In the genomic region with DNA sequence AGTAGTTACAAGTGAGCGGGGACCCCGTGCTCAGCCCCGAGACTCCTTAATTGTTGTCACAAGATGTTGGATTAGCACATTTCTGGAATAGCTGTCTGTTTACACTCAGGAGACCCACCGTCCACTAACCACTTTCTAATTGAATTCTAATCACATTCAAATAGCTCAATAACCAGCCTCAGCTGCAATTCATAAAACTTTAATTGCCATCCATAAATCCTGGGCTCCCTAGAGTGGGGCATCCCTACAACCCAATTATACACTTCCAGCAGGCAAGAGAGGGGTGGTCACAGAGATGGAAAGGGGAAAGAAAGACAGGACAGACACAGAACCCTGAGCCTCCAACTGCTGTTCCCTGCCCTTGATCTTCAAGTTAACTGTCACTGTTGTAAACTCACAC, we compare ENCODE assay signal across 24 mouse cellular contexts. TPM values are rescaled to one million over a fixed set of nuclear protein-coding genes. Genes with fewer than 3 reads are reported as not detected.
A peak's percentile ranks its signal among the peaks of the same experiment; 100 is the strongest.
DNase-seq lines count a peak whose midpoint lies in the region; ATAC-seq lines count a peak whose summit lies in the region.
"Had no signal": no experiment of that assay in that cellular context is flagged by ENCODE, and none has a peak within 500 bp of the region (broad histone marks: within the 10 kb centered on the region; RNA-seq: fewer than 3 reads in every experiment).

No protein-coding gene starts in this region.

- no peak for ATAC-seq in midbrain, embryonic 13.5 days
- ATAC-seq in limb, embryonic 11.5 days (ENCODE audit: insufficient number of reproducible peaks, low FRiP score, low TSS enrichment, low read depth) = no peak
- 0 out of 2 replicates have a peak, but pooled peaks have one; percentile 9 for ATAC-seq in neural tube, embryonic 15.5 days (ENCODE audit: low FRiP score)
- ATAC-seq: forebrain, embryonic 14.5 days; inflammation-experienced regulatory T-cells, adult 6 months; intestine, postnatal 0 days had no signal

- peaks cover 57% of the 10 kb centered on the region for H3K4me1 ChIP-seq in midbrain, embryonic 10.5 days
- H3K4me1 ChIP-seq in midbrain, embryonic 13.5 days (replicated peaks) = peaks cover 49% of the 10 kb centered on the region
- peaks cover 24% of the 10 kb centered on the region for H3K4me1 ChIP-seq in limb, embryonic 11.5 days (ENCODE audit: control insufficient read depth, insufficient read depth, low read length)
- peaks cover 43% of the 10 kb centered on the region for H3K4me1 ChIP-seq in neural tube, embryonic 15.5 days

- peaks cover 100% of the 10 kb centered on the region for H3K27me3 ChIP-seq in midbrain, embryonic 10.5 days (ENCODE audit: low read depth, poor library complexity, severe bottlenecking)
- peaks cover 99% of the 10 kb centered on the region for H3K27me3 ChIP-seq in midbrain, embryonic 13.5 days
- peaks cover 93% of the 10 kb centered on the region for H3K27me3 ChIP-seq in limb, embryonic 11.5 days (ENCODE audit: control insufficient read depth, insufficient read depth, low read length)
- H3K27me3 ChIP-seq in neural tube, embryonic 15.5 days (replicated peaks) = peaks cover 96% of the 10 kb centered on the region

- DNase-seq in heart, adult 11 months = peak; percentile 40
- no peak for DNase-seq in heart, adult 18-20 months
- DNase-seq in midbrain, embryonic 10.5 days (ENCODE audit: low spot score) = peak; percentile 26
- peak; percentile 41 for DNase-seq in limb, embryonic 11.5 days (ENCODE audit: low spot score)
- DNase-seq in adrenal gland, postnatal 25 days = no peak
- DNase-seq in spleen, postnatal 4 days (ENCODE audit: low spot score in 2 of 2) = no peak
- DNase-seq: adrenal gland, postnatal 10 days; cerebellum, adult 18-20 months; cerebellum, adult 9-11 months; cerebellum, postnatal 36 days; gastrocnemius, postnatal 36 days; heart, adult 2 months; heart, postnatal 14 days had no signal

- no peak overlapping the region for H3K27ac ChIP-seq in midbrain, embryonic 10.5 days (replicated peaks)
- H3K27ac ChIP-seq in midbrain, embryonic 13.5 days = no peak overlapping the region
- no peak overlapping the region for H3K27ac ChIP-seq in limb, embryonic 11.5 days (replicated peaks; ENCODE audit: low read depth, low read length)
- H3K27ac ChIP-seq in neural tube, embryonic 15.5 days (replicated peaks) = no peak overlapping the region
- H3K27ac ChIP-seq: embryonic facial prominence, embryonic 13.5 days; heart, adult 2 months; heart, embryonic 15.5 days had no signal

- no peaks in the 10 kb centered on the region for H3K9me3 ChIP-seq in midbrain, embryonic 10.5 days (replicated peaks)
- H3K9me3 ChIP-seq in midbrain, embryonic 13.5 days = no peaks in the 10 kb centered on the region
- no peaks in the 10 kb centered on the region for H3K9me3 ChIP-seq in limb, embryonic 11.5 days (ENCODE audit: control insufficient read depth, low read length)
- no peaks in the 10 kb centered on the region for H3K9me3 ChIP-seq in neural tube, embryonic 15.5 days (replicated peaks)
- H3K9me3 ChIP-seq: embryonic facial prominence, embryonic 13.5 days; heart, embryonic 15.5 days had no signal

- no peaks in the 10 kb centered on the region for H3K36me3 ChIP-seq in midbrain, embryonic 10.5 days
- H3K36me3 ChIP-seq in midbrain, embryonic 13.5 days = no peaks in the 10 kb centered on the region
- H3K36me3 ChIP-seq in limb, embryonic 11.5 days (ENCODE audit: control insufficient read depth, insufficient read depth, low read length) = no peaks in the 10 kb centered on the region
- H3K36me3 ChIP-seq in neural tube, embryonic 15.5 days = no peaks in the 10 kb centered on the region
- H3K36me3 ChIP-seq: embryonic facial prominence, embryonic 13.5 days; heart, embryonic 15.5 days had no signal

- H3K9ac ChIP-seq in midbrain, embryonic 13.5 days (replicated peaks) = no peak overlapping the region
- H3K9ac ChIP-seq in limb, embryonic 11.5 days (ENCODE audit: low read length) = no peak overlapping the region
- H3K9ac ChIP-seq in neural tube, embryonic 15.5 days (replicated peaks) = no peak overlapping the region
- H3K9ac ChIP-seq: embryonic facial prominence, embryonic 13.5 days; heart, embryonic 15.5 days had no signal

- H3K4me3 ChIP-seq in midbrain, embryonic 10.5 days = no peak overlapping the region
- H3K4me3 ChIP-seq in midbrain, embryonic 13.5 days (replicated peaks) = no peak overlapping the region
- H3K4me3 ChIP-seq in limb, embryonic 11.5 days (ENCODE audit: low read depth, low read length) = no peak overlapping the region
- H3K4me3 ChIP-seq in neural tube, embryonic 15.5 days (replicated peaks) = no peak overlapping the region
- H3K4me3 ChIP-seq: embryonic facial prominence, embryonic 13.5 days; heart, adult 2 months; heart, embryonic 15.5 days had no signal

- 0% methylated on average over 4 of the region's 4 CpGs for WGBS in midbrain, embryonic 10.5 days
- WGBS in midbrain, embryonic 13.5 days = 7% methylated on average over 4 of the region's 4 CpGs
- 2% methylated on average over 4 of the region's 4 CpGs for WGBS in limb, embryonic 11.5 days
- 7% methylated on average over 4 of the region's 4 CpGs for WGBS in neural tube, embryonic 15.5 days

- H3K4me2 ChIP-seq in midbrain, embryonic 13.5 days (replicated peaks) = no peak overlapping the region
- no peak overlapping the region for H3K4me2 ChIP-seq in limb, embryonic 11.5 days (ENCODE audit: low read depth, severe bottlenecking)
- H3K4me2 ChIP-seq in neural tube, embryonic 15.5 days = no peak overlapping the region
- H3K4me2 ChIP-seq: embryonic facial prominence, embryonic 13.5 days; heart, embryonic 11.5 days; heart, embryonic 15.5 days had no signal

RNA-seq across cellular contexts. Expression of a gene that starts 1.3 kb away (rescaled TPM):
- total RNA-seq in heart, adult 18-20 months (2021) = not detected
- polyA plus RNA-seq in midbrain, embryonic 10.5 days (2016; fragmentation: Nextera tagmentation; extraction: Ambion mirVana) = 2.5 and 3.4 TPM in 2 replicates
- polyA plus RNA-seq in midbrain, embryonic 13.5 days (2015; fragmentation: Nextera tagmentation; extraction: Ambion mirVana) = 0.31 and 0.94 TPM in 2 replicates
- polyA plus RNA-seq in limb, embryonic 11.5 days (2014; fragmentation: Nextera tagmentation; extraction: Ambion mirVana) = not detected in 2 replicates
- 0.20 TPM in 1 of 2 replicates, not detected in the other for polyA plus RNA-seq in neural tube, embryonic 15.5 days (2015; fragmentation: Nextera tagmentation; extraction: Ambion mirVana)
- total RNA-seq in adrenal gland, postnatal 25 days (2021) = not detected in 2 replicates
- total RNA-seq: adrenal gland, postnatal 10 days; ES-E14; gastrocnemius, adult 8-10 months; gastrocnemius, postnatal 36 days; heart, adult 2 months; heart, postnatal 14 days; hematopoietic stem cell, adult 5-6 weeks had no signal
- polyA plus RNA-seq: embryonic facial prominence, embryonic 13.5 days; heart, adult 2 months; heart, embryonic 11.5 days; heart, embryonic 15.5 days; inflammation-experienced regulatory T-cells, adult 6 months; intestine, postnatal 0 days had no signal

RNA-seq across cellular contexts. Expression of a gene that starts 29.6 kb away (rescaled TPM):
- total RNA-seq in heart, adult 18-20 months (2021) = 10 to 100 TPM; 16.7 to 17.0 TPM
- polyA plus RNA-seq in midbrain, embryonic 10.5 days (2016; fragmentation: Nextera tagmentation; extraction: Ambion mirVana) = 26.8 and 28.5 TPM in 2 replicates
- 28.7 and 29.1 TPM in 2 replicates for polyA plus RNA-seq in midbrain, embryonic 13.5 days (2015; fragmentation: Nextera tagmentation; extraction: Ambion mirVana)
- 45.8 and 46.1 TPM in 2 replicates for polyA plus RNA-seq in limb, embryonic 11.5 days (2014; fragmentation: Nextera tagmentation; extraction: Ambion mirVana)
- 24.6 and 30.2 TPM in 2 replicates for polyA plus RNA-seq in neural tube, embryonic 15.5 days (2015; fragmentation: Nextera tagmentation; extraction: Ambion mirVana)
- total RNA-seq in adrenal gland, postnatal 25 days (2021) = 29.6 and 30.8 TPM in 2 replicates

Comparison
In these comparisons a context has a peak if more than half of its experiments do, and no peak if none do; other contexts are left out.
1. DNase-seq: peak in heart, adult 11 months (single experiment), midbrain, embryonic 10.5 days (single experiment) and limb, embryonic 11.5 days (single experiment); none in heart, adult 18-20 months (0 of 2), adrenal gland, postnatal 25 days (single experiment) and spleen, postnatal 4 days (0 of 2).